Mouse (Mus musculus): ENCODE data around the gene Myo10.

DNA sequence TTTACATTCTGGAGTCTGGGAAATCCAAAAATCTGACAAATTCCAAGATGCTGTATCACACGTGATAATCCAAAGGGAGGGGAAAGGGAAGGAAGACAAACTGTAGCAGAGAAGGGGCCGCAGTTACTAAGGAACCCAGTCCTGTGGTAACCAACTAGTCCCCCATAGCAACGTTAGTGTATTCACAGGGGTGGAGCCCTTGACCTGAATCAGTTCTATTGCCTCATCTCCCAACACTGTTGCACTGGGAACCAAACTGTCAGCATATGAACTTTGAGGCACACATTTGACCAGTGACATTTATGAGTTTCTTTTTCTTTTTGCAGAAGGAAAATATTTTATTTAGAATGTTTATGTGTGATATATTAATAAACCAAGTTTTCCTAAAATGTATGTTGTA is 237.1 kb downstream of the Myo10 start:
- no peak for TF ChIP-seq CTCF (IDR thresholded peaks at IDR 0.05; ENCODE audit: borderline replicate concordance, insufficient read depth, low read length)
- no peak for TF ChIP-seq POLR2A (IDR thresholded peaks at IDR 0.05; ENCODE audit: low read depth, low read length)

Measured in embryonic fibroblast, embryonic 13.5 days (primary cell).